Mouse (Mus musculus) limb, embryonic 14.5 days (tissue): ENCODE results near the gene Vmn1r53. TPM values are rescaled to one million over a fixed set of nuclear protein-coding genes. Genes with fewer than 3 reads are reported as not detected.
"Not testable (repeated sequence)": the region's sequence is repeated elsewhere in the genome, so short reads cannot be mapped to it uniquely, and the experiment has no call there.

Source experiments
- ATAC-seq: fragments of 200-750 bp; cut with Nextera tagmentation; 2 replicates; pipeline ENCODE4 v1.8.0; 2017; ENCODE audit warnings: low read depth, moderate number of reproducible peaks, moderate TSS enrichment; ENCODE audit not compliant: low FRiP score
- DNase-seq: peaks from one replicate; pipeline ENCODE4 v3.0.0-alpha.2; 2015; ENCODE audit warnings: low spot score
- H3K27ac ChIP-seq: fragments of 300-500 bp; sonication (generic); replicated peaks from 2 replicates; pipeline ENCODE4 v1.5.1; 2014; ENCODE audit warnings: low read depth, mild to moderate bottlenecking, low read length, moderate library complexity, mixed read lengths
- H3K27me3 ChIP-seq: fragments of 300-500 bp; sonication (generic); 2 replicates; pipeline ENCODE4 v1.6.1; 2014; ENCODE audit warnings: low read length, mixed read lengths; ENCODE audit not compliant: control insufficient read depth, insufficient read depth
- H3K36me3 ChIP-seq: fragments of 300-500 bp; sonication (generic); 2 replicates; pipeline ENCODE4 v1.6.1; 2014; ENCODE audit warnings: mild to moderate bottlenecking, low read length, moderate library complexity, mixed read lengths; ENCODE audit not compliant: control insufficient read depth, insufficient read depth
- H3K4me1 ChIP-seq: fragments of 300-500 bp; sonication (generic); 2 replicates; pipeline ENCODE4 v1.6.1; 2014; ENCODE audit warnings: antibody characterized with exemption, low read length, mixed read lengths; ENCODE audit not compliant: control insufficient read depth, insufficient read depth
- H3K4me2 ChIP-seq: fragments of 300-500 bp; sonication (generic); replicated peaks from 2 replicates; pipeline ENCODE4 v1.6.1; 2014; ENCODE audit warnings: low read depth, mild to moderate bottlenecking, low read length, moderate library complexity; ENCODE audit not compliant: severe bottlenecking
- H3K4me3 ChIP-seq: fragments of 300-500 bp; sonication (generic); replicated peaks from 2 replicates; pipeline ENCODE4 v1.5.1; 2014; ENCODE audit warnings: low read length
- H3K9ac ChIP-seq: fragments of 300-500 bp; sonication (generic); 2 replicates; pipeline ENCODE4 v1.6.1; 2014; ENCODE audit warnings: mild to moderate bottlenecking, low read depth, low read length, moderate library complexity; ENCODE audit not compliant: severe bottlenecking
- H3K9me3 ChIP-seq: fragments of 300-500 bp; sonication (generic); 2 replicates; pipeline ENCODE4 v1.6.1; 2016; ENCODE audit warnings: low read length; ENCODE audit not compliant: control insufficient read depth
- POLR2A ChIP-seq: fragments of 200-500 bp; IDR thresholded peaks from 2 replicates; pipeline ENCODE4 v1.8.0; 2012; ENCODE audit warnings: inconsistent platforms, mild to moderate bottlenecking, moderate library complexity, borderline replicate concordance; ENCODE audit not compliant: insufficient read depth, insufficient read length; ENCODE audit errors: extremely low read depth
- WGBS: fragments of 180-500 bp; shearing (Covaris S2); extraction: QIAGEN DNeasy Blood & Tissue Kit; methylation state at CpG from one replicate; pipeline ENCODE4 v1.1.7; 2014; 5-methylcytosine and 5-hydroxymethylcytosine counted together
- polyA plus RNA-seq, 2 experiments: library from polyadenylated mRNA; depleted of rRNA in 1 of 2; stranded (reverse) in 1 of 2; unstranded in 1 of 2; fragments of >200 nt; fragmentation: Nextera tagmentation in 1 of 2; extraction: Ambion mirVana in 1 of 2; gene quantifications; 2 replicates each; pipeline versions ENCODE4 v1.2.1 to v1.2.3; 2012 to 2014

The Vmn1r53 gene
- polyA plus RNA-seq (2012; rRNA removed): not detected in 2 replicates
- not detected in 2 replicates for polyA plus RNA-seq (2014; fragmentation: Nextera tagmentation; extraction: Ambion mirVana)

- Histone ChIP-seq H3K27me3 (no peaks in the 10 kb centered on the region), H3K36me3 (no peaks in the 10 kb centered on the region), H3K9me3 (no peaks in the 10 kb centered on the region), H3K4me2 (no peak within 1 kb of the TSS), H3K9ac (no peak within 1 kb of the TSS), H3K27ac (no peak within 1 kb of the TSS), H3K4me1 (no peaks in the 10 kb centered on the region), H3K4me3 (no peak within 1 kb of the TSS)
- no peak for TF ChIP-seq POLR2A
- DNase-seq (no peak), ATAC-seq (no peak)
- WGBS: 83% methylated on average over 1 of the region's 1 CpGs
Measured at GRCm38 (mm10) chr6:90224338-90224737, at the start of gene Vmn1r53. Gene Vmn1r53 (minus strand): TSS chr6:90224438.

- H3K27ac ChIP-seq: no peak within 1 kb of the TSS
- no peaks in the 10 kb centered on the region for H3K4me1 ChIP-seq
- no peaks in the 10 kb centered on the region for H3K36me3 ChIP-seq
- WGBS: 69% methylated on average over 1 of the region's 1 CpGs
- DNase-seq (no peak), ATAC-seq (no peak)
- no peak within 1 kb of the TSS for H3K4me2 ChIP-seq
- H3K27me3 ChIP-seq: no peaks in the 10 kb centered on the region
- TF ChIP-seq POLR2A: no peak
- H3K4me3 ChIP-seq: no peak within 1 kb of the TSS
- H3K9ac ChIP-seq: no peak within 1 kb of the TSS
- no peaks in the 10 kb centered on the region for H3K9me3 ChIP-seq
Measured at GRCm38 (mm10) chr6:90246000-90246399, 21.8 kb upstream of the Vmn1r53 start, which contains the start of gene Vmn1r54. Gene Vmn1r54 (plus strand): TSS chr6:90246300.

GRCm38 (mm10) chr6:90244019-90244418 is 19.8 kb upstream of the Vmn1r53 start:
- H3K4me1 ChIP-seq: no peaks in the 10 kb centered on the region
- DNase-seq: no peak
- no peaks in the 10 kb centered on the region for H3K36me3 ChIP-seq
- WGBS: 84% methylated on average over 3 of the region's 3 CpGs
- ATAC-seq: no peak
- H3K27ac ChIP-seq: no peak overlapping the region
- no peak overlapping the region for H3K4me2 ChIP-seq
- H3K9ac ChIP-seq: no peak overlapping the region
- no peak for TF ChIP-seq POLR2A
- no peaks in the 10 kb centered on the region for H3K9me3 ChIP-seq
- no peak overlapping the region for H3K4me3 ChIP-seq
- H3K27me3 ChIP-seq: no peaks in the 10 kb centered on the region

GRCm38 (mm10) chr6:90232681-90233080 is 8.4 kb upstream of the Vmn1r53 start:
- Histone ChIP-seq H3K9ac (no peak overlapping the region), H3K4me3 (no peak overlapping the region), H3K9me3 (no peaks in the 10 kb centered on the region), H3K27ac (no peak overlapping the region), H3K27me3 (no peaks in the 10 kb centered on the region), H3K4me1 (no peaks in the 10 kb centered on the region), H3K4me2 (no peak overlapping the region), H3K36me3 (no peaks in the 10 kb centered on the region)
- WGBS: 64% methylated on average over 27 of the region's 27 CpGs
- TF ChIP-seq POLR2A: no peak
- ATAC-seq: no peak
- DNase-seq: no peak

GRCm38 (mm10) chr6:90232114-90232513 is 7.9 kb upstream of the Vmn1r53 start:
- H3K4me3 ChIP-seq, ATAC-seq, H3K4me1 ChIP-seq, H3K27ac ChIP-seq, H3K9me3 ChIP-seq, H3K36me3 ChIP-seq, H3K9ac ChIP-seq, H3K4me2 ChIP-seq, DNase-seq, H3K27me3 ChIP-seq: not testable (repeated sequence)
- 83% methylated on average over 4 of the region's 4 CpGs for WGBS

- not testable (repeated sequence) for H3K36me3 ChIP-seq, H3K9me3 ChIP-seq, H3K27me3 ChIP-seq, H3K4me3 ChIP-seq, H3K4me1 ChIP-seq, H3K4me2 ChIP-seq, DNase-seq, H3K9ac ChIP-seq, H3K27ac ChIP-seq, ATAC-seq
- WGBS: 85% methylated on average over 1 of the region's 2 CpGs
Measured at GRCm38 (mm10) chr6:90202493-90202892, 21.7 kb downstream of the Vmn1r53 start, which contains the start of gene V1ra8. Gene V1ra8 (plus strand): TSS chr6:90202793.
